Mouse (Mus musculus) midbrain, embryonic 16.5 days (tissue): ENCODE measurements around the gene Gm49355. TPM values are rescaled to one million over a fixed set of nuclear protein-coding genes. Genes with fewer than 3 reads are reported as not detected.
"Not testable (repeated sequence)": the region's sequence is repeated elsewhere in the genome, so short reads cannot be mapped to it uniquely, and the experiment has no call there.

Source experiments
- ATAC-seq: fragments of 200-750 bp; cut with Nextera tagmentation; 2 replicates; pipeline ENCODE4 v1.8.0; 2017; ENCODE audit warnings: moderate TSS enrichment
- H3K27ac ChIP-seq: fragments of 300-500 bp; sonication (generic); 2 replicates; pipeline ENCODE4 v1.5.1; 2014; ENCODE audit warnings: mild to moderate bottlenecking, low read length, mixed read lengths
- H3K27me3 ChIP-seq: fragments of 300-500 bp; sonication (generic); 2 replicates; pipeline ENCODE4 v1.6.1; 2014; ENCODE audit warnings: low read depth, low read length, mixed read lengths; ENCODE audit not compliant: control insufficient read depth, insufficient read depth
- H3K36me3 ChIP-seq: fragments of 300-500 bp; sonication (generic); 2 replicates; pipeline ENCODE4 v1.6.1; 2014; ENCODE audit warnings: mild to moderate bottlenecking, low read length, moderate library complexity, mixed read lengths; ENCODE audit not compliant: control insufficient read depth, insufficient read depth
- H3K4me1 ChIP-seq: fragments of 300-500 bp; sonication (generic); 2 replicates; pipeline ENCODE4 v1.6.1; 2014; ENCODE audit warnings: mild to moderate bottlenecking, low read length, mixed read lengths; ENCODE audit not compliant: control insufficient read depth, insufficient read depth
- H3K4me2 ChIP-seq: fragments of 300-500 bp; sonication (generic); 2 replicates; pipeline ENCODE4 v1.6.1; 2014; ENCODE audit warnings: mild to moderate bottlenecking, low read length, mixed read lengths
- H3K4me3 ChIP-seq: fragments of 300-500 bp; sonication (generic); 2 replicates; pipeline ENCODE4 v1.5.1; 2014; ENCODE audit warnings: low read depth, mild to moderate bottlenecking, low read length, moderate library complexity, mixed read lengths
- H3K9ac ChIP-seq: fragments of 300-500 bp; sonication (generic); 2 replicates; pipeline ENCODE4 v1.6.1; 2014; ENCODE audit warnings: low read depth, low read length, mixed read lengths
- H3K9me3 ChIP-seq: fragments of 300-500 bp; sonication (generic); replicated peaks from 2 replicates; pipeline ENCODE4 v1.6.1; 2014; ENCODE audit warnings: mild to moderate bottlenecking, low read length, mixed read lengths; ENCODE audit not compliant: control insufficient read depth, poor library complexity, severe bottlenecking
- WGBS: fragments of 180-500 bp; shearing (Covaris S2); extraction: QIAGEN DNeasy Blood & Tissue Kit; methylation state at CpG from one replicate; pipeline ENCODE4 v1.1.7; 2014; 5-methylcytosine and 5-hydroxymethylcytosine counted together
- polyA plus RNA-seq: library from polyadenylated mRNA; unstranded; fragments of >200 nt; fragmentation: Nextera tagmentation; extraction: Ambion mirVana; gene quantifications from 2 replicates; pipeline ENCODE4 v1.2.1, GENCODE M21; 2015

The Gm49355 gene
- 0.14 and 0.21 TPM in 2 replicates for polyA plus RNA-seq

- WGBS, result 82% methylated on average over 6 of the region's 6 CpGs
Measured at GRCm38 (mm10) chr14:12283641-12284040, at the start of gene Gm49355. Gene Gm49355 (plus strand): TSS chr14:12283976.

GRCm38 (mm10) chr14:12243726-12244125 lies 40.0 kb upstream of the Gm49355 start:
- no peak overlapping the region for H3K4me2 ChIP-seq
- WGBS, result 78% methylated on average over 4 of the region's 4 CpGs
- H3K9me3 ChIP-seq, result no peaks in the 10 kb centered on the region
- no peaks in the 10 kb centered on the region for H3K27me3 ChIP-seq
- ATAC-seq, result no peak
- H3K36me3 ChIP-seq, result 0 out of 2 replicates have a peak, but pooled peaks cover 2% of the 10 kb centered on the region
- H3K27ac ChIP-seq, result no peak overlapping the region
- H3K9ac ChIP-seq, result no peak overlapping the region
- H3K4me1 ChIP-seq, result no peaks in the 10 kb centered on the region
- H3K4me3 ChIP-seq, result no peak overlapping the region

More at GRCm38 (mm10) chr14:12283641-12284040, at the start of gene Gm49355:
- Histone ChIP-seq H3K4me2 (peak within 1 kb of the TSS; percentile 88), H3K27ac (peak within 1 kb of the TSS; percentile 81), H3K9me3 (no peaks in the 10 kb centered on the region), H3K27me3 (no peaks in the 10 kb centered on the region), H3K4me3 (peak within 1 kb of the TSS; percentile 85), H3K36me3 (no peaks in the 10 kb centered on the region), H3K9ac (peak within 1 kb of the TSS; percentile 90), H3K4me1 (no peaks in the 10 kb centered on the region; the same call in 1 of the 2 replicates)
- ATAC-seq, result no peak; the same call in 1 of the 2 replicates

- H3K4me3 ChIP-seq, result no peak overlapping the region
- no peaks in the 10 kb centered on the region for H3K4me1 ChIP-seq
- no peaks in the 10 kb centered on the region for H3K36me3 ChIP-seq
- H3K9me3 ChIP-seq, result no peaks in the 10 kb centered on the region
- no peak overlapping the region for H3K9ac ChIP-seq
- H3K27me3 ChIP-seq, result no peaks in the 10 kb centered on the region
- no peak for ATAC-seq
- H3K4me2 ChIP-seq, result no peak overlapping the region
- WGBS, result 63% methylated on average over 3 of the region's 3 CpGs
- no peak overlapping the region for H3K27ac ChIP-seq
Measured at GRCm38 (mm10) chr14:12276031-12276430, 7.7 kb upstream of the Gm49355 start.

GRCm38 (mm10) chr14:12284141-12284912 lies 551 bp downstream of the Gm49355 start, which contains the start of gene 3830406C13Rik:
Gene 3830406C13Rik (plus strand): TSS chr14:12284173.
- ATAC-seq, result peak; percentile 99

GRCm38 (mm10) chr14:12289747-12290146 lies 6.0 kb downstream of the Gm49355 start:
- not testable (repeated sequence) for H3K9ac ChIP-seq, ATAC-seq, H3K36me3 ChIP-seq, H3K4me1 ChIP-seq, H3K9me3 ChIP-seq, H3K4me3 ChIP-seq, H3K27ac ChIP-seq, H3K4me2 ChIP-seq, H3K27me3 ChIP-seq

More at GRCm38 (mm10) chr14:12284141-12284912, 551 bp downstream of the Gm49355 start, which contains the start of gene 3830406C13Rik:
- WGBS, result under 1% methylated on average over 48 of the region's 48 CpGs
- H3K4me1 ChIP-seq, result no peaks in the 10 kb centered on the region; the same call in 1 of the 2 replicates
- no peaks in the 10 kb centered on the region for H3K36me3 ChIP-seq
- H3K9ac ChIP-seq, result peak within 1 kb of the TSS; percentile 90
- H3K4me2 ChIP-seq, result peak within 1 kb of the TSS; percentile 88
- no peaks in the 10 kb centered on the region for H3K9me3 ChIP-seq
- H3K27me3 ChIP-seq, result no peaks in the 10 kb centered on the region
- peak within 1 kb of the TSS; percentile 85 for H3K4me3 ChIP-seq
- peak within 1 kb of the TSS; percentile 81 for H3K27ac ChIP-seq

- WGBS, result 93% methylated on average over 7 of the region's 7 CpGs
- Histone ChIP-seq H3K27ac (no peak overlapping the region), H3K4me2 (no peak overlapping the region), H3K4me3 (no peak overlapping the region), H3K36me3 (no peaks in the 10 kb centered on the region; the same call in 1 of the 2 replicates), H3K27me3 (no peaks in the 10 kb centered on the region), H3K4me1 (no peaks in the 10 kb centered on the region), H3K9ac (no peak overlapping the region), H3K9me3 (no peaks in the 10 kb centered on the region)
- ATAC-seq, result no peak
Measured at GRCm38 (mm10) chr14:12296391-12296790, 12.6 kb downstream of the Gm49355 start.

GRCm38 (mm10) chr14:12299171-12299570 lies 15.4 kb downstream of the Gm49355 start:
- Histone ChIP-seq H3K36me3 (no peaks in the 10 kb centered on the region; the same call in 1 of the 2 replicates), H3K4me3 (no peak overlapping the region), H3K9me3 (no peaks in the 10 kb centered on the region), H3K4me2 (no peak overlapping the region), H3K9ac (no peak overlapping the region), H3K4me1 (no peaks in the 10 kb centered on the region), H3K27ac (no peak overlapping the region), H3K27me3 (no peaks in the 10 kb centered on the region)
- no peak for ATAC-seq

GRCm38 (mm10) chr14:12299654-12300053 lies 15.9 kb downstream of the Gm49355 start:
- no peaks in the 10 kb centered on the region for H3K9me3 ChIP-seq
- 21% methylated on average over 6 of the region's 6 CpGs for WGBS
- no peak overlapping the region for H3K27ac ChIP-seq
- no peak overlapping the region for H3K4me3 ChIP-seq
- no peaks in the 10 kb centered on the region for H3K27me3 ChIP-seq
- ATAC-seq, result no peak
- H3K4me1 ChIP-seq, result no peaks in the 10 kb centered on the region
- no peak overlapping the region for H3K4me2 ChIP-seq
- H3K36me3 ChIP-seq, result no peaks in the 10 kb centered on the region; the same call in 1 of the 2 replicates
- H3K9ac ChIP-seq, result no peak overlapping the region

- Histone ChIP-seq H3K4me3 (no peak overlapping the region), H3K9me3 (no peaks in the 10 kb centered on the region), H3K27me3 (no peaks in the 10 kb centered on the region), H3K27ac (no peak overlapping the region), H3K4me1 (no peaks in the 10 kb centered on the region), H3K9ac (no peak overlapping the region), H3K36me3 (no peaks in the 10 kb centered on the region; the same call in 1 of the 2 replicates), H3K4me2 (no peak overlapping the region)
- 72% methylated on average over 4 of the region's 4 CpGs for WGBS
- ATAC-seq, result no peak
Measured at GRCm38 (mm10) chr14:12300275-12300674, 16.5 kb downstream of the Gm49355 start.
